Mouse (Mus musculus): ENCODE results near the gene Olfr128. TPM values are rescaled to one million over a fixed set of nuclear protein-coding genes. Genes with fewer than 3 reads are reported as not detected.

The Olfr128 gene
- not detected for polyA plus RNA-seq (2014; fragmentation: Illumina TruSeq; extraction: RNeasy Lipid Tissue Mini Kit (QIAGEN cat#74804); ENCODE audit: low read depth, low replicate concordance)

DNA sequence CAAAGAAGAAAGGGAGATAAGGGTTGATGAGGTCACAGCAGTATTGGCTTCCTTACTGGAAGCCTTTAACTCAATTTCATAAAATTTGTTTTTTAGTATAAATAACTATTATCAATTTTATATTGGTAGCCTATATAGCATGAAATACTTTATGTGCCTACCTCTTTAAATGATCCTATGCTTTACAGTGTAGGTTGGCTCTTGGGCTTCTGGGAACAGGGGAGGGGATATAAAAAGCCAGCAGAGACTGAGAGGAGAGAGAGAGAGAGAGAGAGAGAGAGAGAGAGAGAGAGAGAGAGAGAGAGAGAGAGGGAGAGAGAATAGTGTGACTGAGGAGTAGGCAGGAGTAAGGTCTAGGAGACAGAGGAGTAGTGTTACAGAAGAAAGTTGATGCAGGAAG lies at the start of gene Olfr128:
Gene Olfr128, plus strand, starts transcription at position 301 of the 400 bp plus-strand sequence.

DNA sequence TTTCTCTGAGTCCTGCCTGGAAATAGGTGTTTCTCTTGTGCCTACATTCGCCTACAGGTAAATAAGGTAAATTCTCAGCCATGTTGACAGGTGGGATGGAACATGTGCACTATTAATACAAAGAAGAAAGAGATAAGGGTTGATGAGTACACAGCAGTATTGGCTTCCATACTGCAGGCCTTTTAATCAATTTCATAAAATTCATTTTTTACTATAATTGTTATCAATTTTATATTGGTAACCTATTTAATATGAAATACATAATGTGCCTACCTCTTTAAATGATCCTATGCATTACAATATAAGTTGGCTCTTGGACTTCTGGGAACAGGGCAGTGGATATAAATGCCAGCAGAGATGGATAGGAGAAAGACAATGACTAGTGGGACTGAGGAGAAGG lies 20.2 kb upstream of the Olfr128 start, which contains the start of gene Olfr127:
Gene Olfr127, plus strand, starts transcription at position 301 of the 400 bp plus-strand sequence.

DNA sequence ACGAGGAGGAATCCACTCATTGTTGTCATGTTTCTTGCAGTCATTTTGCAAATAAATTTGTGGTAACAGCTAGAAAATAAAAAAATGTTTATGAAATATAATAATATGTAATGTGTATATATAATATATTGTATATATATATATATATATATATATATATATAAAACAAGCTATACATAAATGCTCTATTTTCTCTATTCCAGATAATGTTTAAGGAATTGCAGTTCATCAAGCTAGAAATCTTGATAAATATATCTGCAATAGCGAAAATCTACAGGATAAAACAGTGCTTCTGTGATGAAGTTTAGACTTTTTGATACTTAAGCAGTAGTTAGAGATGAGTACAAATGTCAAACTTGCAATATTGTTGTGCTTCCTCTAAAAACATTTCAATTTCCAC lies 32.6 kb downstream of the Olfr128 start, which contains the start of gene Olfr761:
Gene Olfr761, minus strand, starts transcription at position 101 of the 400 bp plus-strand sequence.

Other genes with a start within 250 kb of the Olfr128 start
- gene Olfr119, start 224.0 kb upstream of the Olfr128 start, polyA plus RNA-seq (2014; fragmentation: Illumina TruSeq; extraction: RNeasy Lipid Tissue Mini Kit (QIAGEN cat#74804); ENCODE audit: low read depth, low replicate concordance): not detected
- gene Olfr120, start 198.7 kb upstream of the Olfr128 start, polyA plus RNA-seq (2014; fragmentation: Illumina TruSeq; extraction: RNeasy Lipid Tissue Mini Kit (QIAGEN cat#74804); ENCODE audit: low read depth, low replicate concordance): not detected
- not detected for gene Olfr121, start 171.7 kb upstream of the Olfr128 start, polyA plus RNA-seq (2014; fragmentation: Illumina TruSeq; extraction: RNeasy Lipid Tissue Mini Kit (QIAGEN cat#74804); ENCODE audit: low read depth, low replicate concordance)
- not detected for gene Olfr122, start 151.9 kb upstream of the Olfr128 start, polyA plus RNA-seq (2014; fragmentation: Illumina TruSeq; extraction: RNeasy Lipid Tissue Mini Kit (QIAGEN cat#74804); ENCODE audit: low read depth, low replicate concordance)
- gene Olfr123, start 127.0 kb upstream of the Olfr128 start, polyA plus RNA-seq (2014; fragmentation: Illumina TruSeq; extraction: RNeasy Lipid Tissue Mini Kit (QIAGEN cat#74804); ENCODE audit: low read depth, low replicate concordance): not detected
- not detected for gene Olfr124, start 120.7 kb upstream of the Olfr128 start, polyA plus RNA-seq (2014; fragmentation: Illumina TruSeq; extraction: RNeasy Lipid Tissue Mini Kit (QIAGEN cat#74804); ENCODE audit: low read depth, low replicate concordance)
- not detected for gene Olfr125, start 87.6 kb upstream of the Olfr128 start, polyA plus RNA-seq (2014; fragmentation: Illumina TruSeq; extraction: RNeasy Lipid Tissue Mini Kit (QIAGEN cat#74804); ENCODE audit: low read depth, low replicate concordance)
- not detected for gene Olfr126, start 73.1 kb upstream of the Olfr128 start, polyA plus RNA-seq (2014; fragmentation: Illumina TruSeq; extraction: RNeasy Lipid Tissue Mini Kit (QIAGEN cat#74804); ENCODE audit: low read depth, low replicate concordance)
- gene Olfr127, start 20.1 kb upstream of the Olfr128 start, polyA plus RNA-seq (2014; fragmentation: Illumina TruSeq; extraction: RNeasy Lipid Tissue Mini Kit (QIAGEN cat#74804); ENCODE audit: low read depth, low replicate concordance): not detected
- not detected for gene Olfr761, start 32.5 kb downstream of the Olfr128 start, polyA plus RNA-seq (2014; fragmentation: Illumina TruSeq; extraction: RNeasy Lipid Tissue Mini Kit (QIAGEN cat#74804); ENCODE audit: low read depth, low replicate concordance)
- not detected for gene Olfr129, start 139.5 kb downstream of the Olfr128 start, polyA plus RNA-seq (2014; fragmentation: Illumina TruSeq; extraction: RNeasy Lipid Tissue Mini Kit (QIAGEN cat#74804); ENCODE audit: low read depth, low replicate concordance)
- not detected for gene Olfr130, start 143.4 kb downstream of the Olfr128 start, polyA plus RNA-seq (2014; fragmentation: Illumina TruSeq; extraction: RNeasy Lipid Tissue Mini Kit (QIAGEN cat#74804); ENCODE audit: low read depth, low replicate concordance)
- not detected for gene Olfr131, start 168.1 kb downstream of the Olfr128 start, polyA plus RNA-seq (2014; fragmentation: Illumina TruSeq; extraction: RNeasy Lipid Tissue Mini Kit (QIAGEN cat#74804); ENCODE audit: low read depth, low replicate concordance)
- gene Olfr132, start 214.0 kb downstream of the Olfr128 start, polyA plus RNA-seq (2014; fragmentation: Illumina TruSeq; extraction: RNeasy Lipid Tissue Mini Kit (QIAGEN cat#74804); ENCODE audit: low read depth, low replicate concordance): not detected
- not detected for gene Olfr133, start 224.7 kb downstream of the Olfr128 start, polyA plus RNA-seq (2014; fragmentation: Illumina TruSeq; extraction: RNeasy Lipid Tissue Mini Kit (QIAGEN cat#74804); ENCODE audit: low read depth, low replicate concordance)

Measured in heart, adult 10 weeks (tissue).